Mouse (Mus musculus) heart, postnatal 0 days (tissue): ENCODE results near the gene Gps2.

Experiments used
- CTCF ChIP-seq: IDR thresholded peaks from 2 replicates; pipeline ENCODE4 v1.5.1; 2016; ENCODE audit warnings: antibody characterized with exemption, control low read depth, low read depth
- EP300 ChIP-seq: IDR thresholded peaks from 2 replicates; pipeline ENCODE4 v1.6.1; 2016; ENCODE audit warnings: antibody characterized with exemption, low read depth

DNA sequence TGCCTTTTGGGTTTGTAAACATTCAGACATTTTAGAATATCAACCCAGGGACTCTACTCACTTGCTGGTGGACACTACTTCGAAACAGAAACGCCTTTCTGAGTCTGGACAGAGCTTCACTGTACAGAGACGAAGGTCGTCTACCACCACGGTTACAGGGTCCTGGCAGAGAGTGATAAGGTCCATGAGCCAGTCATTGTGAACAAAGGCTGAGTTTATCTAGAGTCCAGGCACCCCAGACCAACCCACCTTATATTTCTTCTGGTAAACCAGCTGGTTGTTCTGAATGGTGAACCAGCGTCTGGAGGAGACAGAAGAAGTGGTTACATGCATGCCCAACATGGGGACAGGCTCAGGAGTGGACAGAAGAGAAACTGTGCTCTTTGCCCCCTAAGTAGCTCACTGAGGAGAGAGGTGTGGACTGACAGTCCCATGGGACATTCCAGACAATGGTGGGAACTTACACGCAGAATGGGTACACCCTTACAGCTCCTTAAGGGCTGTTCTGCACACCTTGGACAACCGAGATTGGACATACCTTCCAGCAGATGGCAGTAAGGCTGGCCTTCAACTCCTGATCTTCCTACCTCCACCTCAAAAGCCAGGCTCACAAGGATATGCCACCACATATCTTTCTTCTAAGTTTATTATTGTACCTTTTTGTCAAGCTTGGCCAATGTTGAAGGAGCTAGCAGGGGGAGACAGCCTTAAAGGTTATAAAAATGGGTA is 26.6 kb upstream of the Gps2 start:
- TF ChIP-seq CTCF (peak; percentile 51), EP300 (no peak)
